Mouse (Mus musculus): ENCODE data around the gene Hist1h2bq. TPM values are rescaled to one million over a fixed set of nuclear protein-coding genes. Genes with fewer than 3 reads are reported as not detected.
"Not testable (repeated sequence)": the region's sequence is repeated elsewhere in the genome, so short reads cannot be mapped to it uniquely, and the experiment has no call there.

Hist1h2bq gene
- 10 to 100 TPM; 27.9 to 31.1 TPM for total RNA-seq (2021)
- long read RNA-seq, experiment 1, result 0 reads
- long read RNA-seq, experiment 2, result 0 reads

- not testable (repeated sequence) for DNase-seq
Observed at GRCm38 (mm10) chr13:21810073-21810472, at the start of gene Hist1h2bq, which contains the start of gene Hist1h2ao. Gene Hist1h2bq, minus strand, starts transcription at chr13:21810197. Gene Hist1h2ao, plus strand, starts transcription at chr13:21810465.

- DNase-seq, result peak; percentile 58 to 82
Observed at GRCm38 (mm10) chr13:21855698-21856162, 45.7 kb upstream of the Hist1h2bq start.

DNA sequence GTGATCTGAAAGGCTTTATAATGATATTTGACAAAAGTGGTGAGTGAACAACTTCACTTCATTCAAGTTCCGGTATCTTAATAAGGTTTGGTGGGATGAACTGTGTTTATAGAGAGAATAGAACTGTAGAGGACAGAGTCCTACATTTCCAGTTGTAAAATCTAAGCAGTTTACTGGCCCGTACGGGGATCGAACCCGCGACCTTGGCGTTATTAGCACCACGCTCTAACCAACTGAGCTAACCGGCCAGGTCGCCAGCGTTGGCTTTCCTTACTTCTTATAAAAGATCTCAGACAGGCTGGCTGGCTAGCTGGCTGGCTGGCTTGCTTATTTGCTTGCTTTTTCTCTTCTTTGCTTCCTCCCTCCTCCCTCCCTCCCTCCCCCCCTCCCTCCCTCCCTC lies 45.1 kb upstream of the Hist1h2bq start:
- peak; percentile 82 to 91 for DNase-seq

DNA sequence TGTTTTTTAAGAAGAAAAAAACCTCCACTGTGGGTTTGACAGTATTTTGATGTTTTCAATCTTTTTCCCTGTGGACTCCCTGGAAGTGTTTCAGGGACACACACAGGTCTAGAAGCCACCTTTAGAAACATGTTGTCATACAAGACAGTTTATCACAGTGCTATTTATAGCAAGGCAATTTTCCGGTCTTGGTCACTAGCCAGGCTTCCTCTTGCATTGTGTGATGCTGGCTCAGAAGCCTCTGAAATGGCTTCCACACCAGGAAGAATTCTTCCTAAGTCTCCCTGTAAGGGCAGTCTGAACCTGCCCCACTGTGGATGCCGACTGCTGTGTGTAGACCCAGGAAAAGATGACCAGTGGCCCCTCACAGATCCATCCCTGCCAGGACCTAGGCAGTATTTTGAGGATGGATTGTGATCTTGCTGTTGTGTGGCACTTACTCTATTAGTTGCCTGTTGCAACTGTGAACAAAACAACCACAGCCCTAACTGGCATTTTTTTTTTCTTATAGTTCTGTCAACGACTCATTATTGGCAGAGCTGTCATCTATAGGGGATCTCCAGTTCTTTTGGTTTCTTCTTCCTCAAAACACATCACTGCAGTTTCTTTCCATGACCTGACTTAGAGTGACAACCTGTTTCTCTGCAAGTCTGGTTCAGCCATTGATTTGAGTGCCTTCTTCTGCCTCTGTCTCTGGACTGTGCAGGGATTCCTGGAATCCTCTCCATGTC lies 42.4 kb upstream of the Hist1h2bq start:
- peak; percentile 77 to 87 for DNase-seq

DNA sequence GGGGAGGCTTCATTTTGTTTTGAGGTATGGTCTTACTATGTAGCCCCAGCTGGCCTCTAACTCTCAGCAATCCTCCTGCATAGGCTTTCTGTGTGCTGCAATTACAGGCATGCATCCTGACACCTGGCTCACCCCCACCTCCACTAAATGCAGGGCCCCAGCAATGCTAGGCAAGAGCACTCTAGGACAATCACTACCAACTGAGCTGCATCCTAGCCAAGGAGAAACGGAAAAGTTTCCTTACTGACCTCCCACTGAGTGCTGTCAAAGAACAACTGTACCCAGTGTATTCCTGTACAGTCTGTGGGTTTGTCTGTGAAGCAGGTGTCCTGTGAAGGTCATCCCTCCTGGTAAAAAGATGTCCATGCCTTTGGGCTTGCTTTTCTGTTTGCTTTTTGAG lies 40.7 kb upstream of the Hist1h2bq start:
- DNase-seq, result not testable (repeated sequence)

DNA sequence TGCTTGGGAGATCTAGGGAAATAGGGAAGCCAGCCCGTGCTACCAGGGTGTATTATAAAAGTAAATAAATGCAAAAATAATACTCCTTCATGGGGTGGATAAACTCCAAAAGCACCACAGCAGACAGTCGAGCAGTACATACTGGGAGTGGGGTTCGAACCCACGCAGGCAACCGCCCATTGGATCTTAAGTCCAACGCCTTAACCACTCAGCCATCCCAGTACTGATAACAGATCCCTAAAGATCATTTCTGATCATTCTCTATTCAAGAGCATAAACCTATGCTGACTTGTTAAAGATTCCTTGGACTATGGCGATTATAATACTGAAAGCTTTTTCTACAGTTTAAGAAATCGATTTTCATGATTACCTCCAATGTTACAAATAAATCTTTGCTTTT lies 37.9 kb upstream of the Hist1h2bq start:
- DNase-seq, result no peak

GRCm38 (mm10) chr13:21846356-21846755 lies 36.4 kb upstream of the Hist1h2bq start:
- DNase-seq, result not testable (repeated sequence)

DNA sequence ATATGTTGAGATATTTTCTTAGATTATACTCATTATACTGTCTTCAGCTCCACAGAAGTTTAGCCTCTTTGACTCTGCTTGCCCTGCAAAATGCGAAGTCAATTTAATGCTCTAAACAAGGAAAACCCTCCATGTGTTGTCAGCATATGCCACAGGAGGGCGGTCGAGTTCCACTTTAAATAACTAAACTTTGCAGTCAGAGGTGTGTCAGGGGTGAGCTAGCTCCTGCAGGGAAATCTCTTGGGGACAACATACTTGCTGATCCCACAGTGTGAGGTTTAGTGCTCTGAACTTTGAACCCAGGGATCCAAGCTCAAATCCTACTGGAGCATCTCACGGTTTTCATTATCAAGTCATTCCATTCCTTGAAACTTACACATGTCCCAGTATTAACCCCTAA lies 30.5 kb upstream of the Hist1h2bq start:
- DNase-seq, result not testable (repeated sequence)

DNA sequence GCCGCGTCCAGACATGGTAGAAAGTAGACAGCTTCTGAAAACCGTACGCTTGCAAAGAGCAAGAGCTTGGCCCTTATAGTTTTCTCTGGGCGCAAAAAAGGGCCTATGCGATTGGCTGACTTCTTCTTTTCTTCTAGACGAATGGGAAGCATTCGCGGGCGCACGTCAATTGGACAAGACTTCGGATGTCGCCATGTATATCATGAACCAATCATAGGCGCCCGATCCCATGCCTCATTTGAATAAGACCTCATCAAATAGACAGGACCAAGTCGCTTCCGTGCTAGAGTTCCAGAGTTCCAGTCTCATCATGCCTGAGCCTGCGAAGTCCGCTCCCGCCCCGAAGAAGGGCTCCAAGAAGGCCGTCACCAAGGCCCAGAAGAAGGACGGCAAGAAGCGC lies 23.5 kb upstream of the Hist1h2bq start, which contains the start of the genes Hist1h2ap and Hist1h2br:
Gene Hist1h2ap, minus strand, starts transcription at position 47 of the 400 bp plus-strand sequence.
Gene Hist1h2br, plus strand, starts transcription at position 283 of the 400 bp plus-strand sequence.
- not testable (repeated sequence) for DNase-seq

- DNase-seq, result peak; percentile 45 to 47
Observed at GRCm38 (mm10) chr13:21831418-21832394, 21.7 kb upstream of the Hist1h2bq start, which contains the start of gene Hist1h4n. Gene Hist1h4n, minus strand, starts transcription at chr13:21832196.

GRCm38 (mm10) chr13:21830344-21830743 lies 20.3 kb upstream of the Hist1h2bq start:
- DNase-seq, result no peak

- DNase-seq, result no peak
Observed at GRCm38 (mm10) chr13:21828511-21828910, 18.5 kb upstream of the Hist1h2bq start.

GRCm38 (mm10) chr13:21820082-21820890 lies 10.3 kb upstream of the Hist1h2bq start:
- DNase-seq, result not testable (repeated sequence)

GRCm38 (mm10) chr13:21812092-21812491 lies 2.1 kb upstream of the Hist1h2bq start:
- not testable (repeated sequence) for DNase-seq

GRCm38 (mm10) chr13:21811539-21811938 lies 1.5 kb upstream of the Hist1h2bq start, which contains the start of gene Hist1h4m:
Gene Hist1h4m, plus strand, starts transcription at chr13:21811746.
- peak; percentile 61 to 68 for DNase-seq

DNA sequence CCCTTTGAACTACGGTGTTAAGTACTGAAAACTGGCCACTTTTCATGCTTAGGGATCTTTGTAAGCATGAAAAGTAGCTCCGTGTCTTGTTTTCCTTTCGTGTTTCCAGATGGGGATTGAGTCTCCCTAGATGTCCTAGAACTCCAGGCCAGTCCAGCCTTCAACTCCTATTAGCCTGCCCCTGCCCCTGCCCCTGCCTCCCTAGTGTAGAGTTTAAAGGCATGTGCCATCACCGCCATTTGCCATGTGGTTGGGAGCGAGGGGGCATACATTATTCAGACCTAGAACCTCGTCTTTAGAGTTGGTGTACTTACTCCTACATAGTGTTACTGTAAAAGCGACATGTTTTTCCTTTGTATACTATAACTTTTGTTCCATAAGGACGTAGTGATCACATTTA lies 1.1 kb upstream of the Hist1h2bq start:
- DNase-seq, result not testable (repeated sequence)

- DNase-seq, result not testable (repeated sequence)
Observed at GRCm38 (mm10) chr13:21803058-21803457, 6.9 kb downstream of the Hist1h2bq start.

GRCm38 (mm10) chr13:21797163-21797562 lies 12.8 kb downstream of the Hist1h2bq start:
- DNase-seq, result not testable (repeated sequence)

DNA sequence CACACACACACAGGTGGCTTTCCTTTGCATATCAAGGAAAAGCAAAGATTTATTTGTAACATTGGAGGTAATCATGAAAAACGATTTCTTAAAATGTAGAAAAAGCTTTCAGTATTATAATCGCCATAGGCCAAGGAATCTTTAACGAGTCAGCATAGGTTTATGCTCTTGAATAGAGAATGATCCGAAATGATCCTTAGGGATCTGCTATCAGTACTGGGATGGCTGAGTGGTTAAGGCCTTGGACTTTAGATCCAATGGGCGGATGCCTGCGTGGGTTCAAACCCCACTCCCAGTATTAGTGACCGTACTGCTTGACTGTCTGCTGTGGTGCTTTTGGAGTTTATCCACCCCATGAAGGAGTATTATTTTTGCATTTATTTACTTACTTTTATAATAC lies 14.4 kb downstream of the Hist1h2bq start:
- DNase-seq, result no peak

GRCm38 (mm10) chr13:21790601-21791283 lies 19.3 kb downstream of the Hist1h2bq start:
- DNase-seq, result no peak

DNA sequence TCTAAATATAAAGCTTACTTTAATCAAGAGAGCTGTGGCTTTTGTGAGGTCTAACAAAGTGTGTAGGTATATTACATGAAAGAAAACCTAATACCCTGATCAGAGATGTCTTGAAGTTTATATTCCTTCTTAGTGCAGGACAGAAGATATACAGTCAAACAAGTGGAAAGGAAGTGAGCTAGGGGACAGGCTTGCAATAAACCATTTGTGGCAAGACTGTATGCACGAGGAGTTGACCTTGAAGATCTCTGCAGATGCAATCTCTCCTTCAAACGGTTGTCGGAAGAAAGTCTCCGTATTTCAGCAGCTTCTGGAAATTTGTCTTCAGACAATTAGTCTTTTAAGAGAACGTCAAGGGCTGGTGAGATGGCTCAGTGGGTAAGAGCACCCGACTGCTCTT lies 20.1 kb downstream of the Hist1h2bq start:
- DNase-seq, result no peak

Measured in heart, adult 18-20 months (tissue).